Mouse (Mus musculus) liver, adult 2 months (tissue): ENCODE measurements around the gene Sox5.

ENCODE experiments used
- CTCF ChIP-seq: fragments of 200-500 bp; IDR thresholded peaks from 2 replicates; pipeline ENCODE4 v1.5.1; 2011; ENCODE audit warnings: low read depth, low read length, control low read depth
- POLR2A ChIP-seq: fragments of 200-500 bp; IDR thresholded peaks from 2 replicates; pipeline ENCODE4 v1.6.1; 2011; ENCODE audit warnings: low read length, control low read depth; ENCODE audit not compliant: insufficient read depth; ENCODE audit errors: extremely low read depth

DNA sequence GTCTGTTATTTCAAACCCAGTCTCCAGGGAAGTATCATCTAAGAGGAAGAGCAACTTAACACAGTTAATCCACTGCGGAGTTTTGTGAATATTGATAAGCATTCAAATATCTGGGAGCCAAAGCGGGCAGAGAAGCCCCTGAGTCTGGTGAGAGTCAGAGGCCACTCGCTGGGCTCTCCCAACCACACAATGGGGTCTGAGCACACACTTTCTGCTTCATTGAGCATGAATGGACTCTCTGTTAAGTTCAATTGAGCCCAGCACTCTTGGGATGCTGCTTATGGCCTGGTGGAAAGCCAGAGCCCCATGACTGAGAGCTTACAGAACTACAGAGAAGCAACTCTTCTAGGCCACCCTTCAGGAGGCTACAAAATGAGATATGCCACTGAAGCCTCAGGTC lies 221.6 kb downstream of the Sox5 start:
- no peak for TF ChIP-seq CTCF
- no peak for TF ChIP-seq POLR2A
